Mouse (Mus musculus) forebrain, embryonic 15.5 days (tissue): ENCODE measurements around the gene Pcsk2. TPM values are rescaled to one million over a fixed set of nuclear protein-coding genes. Genes with fewer than 3 reads are reported as not detected.

Experiments
- ATAC-seq: fragments of 200-750 bp; cut with Nextera tagmentation; replicated peaks from 2 replicates; pipeline ENCODE4 v1.8.0; 2017; ENCODE audit warnings: mild to moderate bottlenecking, moderate TSS enrichment, moderate library complexity
- H3K27ac ChIP-seq: fragments of 300-500 bp; sonication (generic); replicated peaks from 2 replicates; pipeline ENCODE4 v1.5.1; 2015; ENCODE audit warnings: mild to moderate bottlenecking, inconsistent platforms
- H3K27me3 ChIP-seq: fragments of 300-500 bp; sonication (generic); 2 replicates; pipeline ENCODE4 v1.6.1; 2015; ENCODE audit warnings: inconsistent platforms
- H3K36me3 ChIP-seq: fragments of 300-500 bp; sonication (generic); 2 replicates; pipeline ENCODE4 v1.6.1; 2015; ENCODE audit warnings: mild to moderate bottlenecking, inconsistent platforms
- H3K4me1 ChIP-seq: fragments of 300-500 bp; sonication (generic); 2 replicates; pipeline ENCODE4 v1.6.1; 2015; ENCODE audit warnings: inconsistent platforms
- H3K4me2 ChIP-seq: fragments of 300-500 bp; sonication (generic); replicated peaks from 2 replicates; pipeline ENCODE4 v1.6.1; 2015; ENCODE audit warnings: mild to moderate bottlenecking, inconsistent platforms
- H3K4me3 ChIP-seq: fragments of 300-500 bp; sonication (generic); 2 replicates; pipeline ENCODE4 v1.5.1; 2015; ENCODE audit warnings: mild to moderate bottlenecking, inconsistent platforms
- H3K9ac ChIP-seq: fragments of 300-500 bp; sonication (generic); replicated peaks from 2 replicates; pipeline ENCODE4 v1.6.1; 2015; ENCODE audit warnings: mild to moderate bottlenecking, inconsistent platforms
- H3K9me3 ChIP-seq: fragments of 300-500 bp; sonication (generic); 2 replicates; pipeline ENCODE4 v1.6.1; 2016; ENCODE audit warnings: inconsistent platforms
- WGBS: fragments of 180-500 bp; shearing (Covaris S2); methylation state at CpG from one replicate; pipeline ENCODE4 v1.1.7; 2015; ENCODE audit warnings: mixed read lengths; 5-methylcytosine and 5-hydroxymethylcytosine counted together
- polyA plus RNA-seq: library from polyadenylated mRNA; unstranded; fragments of >200 nt; fragmentation: Nextera tagmentation; extraction: Ambion mirVana; gene quantifications from 2 replicates; pipeline ENCODE4 v1.2.1, GENCODE M21; 2015

Pcsk2 gene
- polyA plus RNA-seq, 1 experiment from 2014 or later: 9.9 TPM

DNA sequence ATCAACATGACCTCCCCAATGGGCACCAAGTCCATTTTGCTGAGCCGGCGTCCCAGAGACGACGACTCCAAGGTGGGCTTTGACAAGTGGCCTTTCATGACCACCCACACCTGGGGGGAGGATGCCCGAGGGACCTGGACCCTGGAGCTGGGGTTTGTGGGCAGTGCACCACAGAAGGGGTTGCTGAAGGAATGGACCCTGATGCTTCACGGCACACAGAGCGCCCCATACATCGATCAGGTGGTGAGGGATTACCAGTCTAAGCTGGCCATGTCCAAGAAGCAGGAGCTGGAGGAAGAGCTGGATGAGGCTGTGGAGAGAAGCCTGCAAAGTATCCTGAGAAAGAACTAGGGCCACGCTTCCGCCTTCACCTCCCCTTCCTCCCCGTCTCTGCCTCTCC lies 267.5 kb downstream of the Pcsk2 start:
- no peak for ATAC-seq
- Histone ChIP-seq H3K27me3 (no peaks in the 10 kb centered on the region), H3K36me3 (no peaks in the 10 kb centered on the region), H3K4me3 (no peak overlapping the region), H3K4me1 (no peaks in the 10 kb centered on the region), H3K9me3 (no peaks in the 10 kb centered on the region), H3K27ac (no peak overlapping the region), H3K4me2 (no peak overlapping the region), H3K9ac (no peak overlapping the region)
- WGBS: 92% methylated on average over 11 of the region's 11 CpGs

DNA sequence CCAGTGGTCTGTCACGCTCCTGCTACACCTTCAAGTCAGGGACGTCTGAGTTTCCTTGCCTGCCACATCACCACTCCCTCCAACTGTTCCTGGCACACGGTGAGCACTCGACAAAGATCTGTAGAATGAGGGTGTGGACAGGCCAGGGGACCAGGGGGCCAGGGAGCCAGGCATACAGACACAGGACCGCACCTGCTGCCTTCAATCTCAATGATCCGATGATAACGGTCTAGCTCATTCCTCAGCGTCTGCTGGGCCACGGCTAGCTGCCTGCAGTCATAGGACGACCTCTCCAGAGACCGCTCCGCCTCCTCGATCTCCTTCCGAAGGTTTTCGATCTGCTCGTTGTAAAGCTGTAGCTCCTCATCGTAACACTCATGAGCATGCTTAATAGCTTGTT lies 285.7 kb downstream of the Pcsk2 start:
- no peak for ATAC-seq
- WGBS: 83% methylated on average over 17 of the region's 17 CpGs
- no peak overlapping the region for H3K4me3 ChIP-seq
- H3K9me3 ChIP-seq: no peaks in the 10 kb centered on the region
- H3K4me2 ChIP-seq: no peak overlapping the region
- H3K9ac ChIP-seq: no peak overlapping the region
- no peaks in the 10 kb centered on the region for H3K27me3 ChIP-seq
- H3K4me1 ChIP-seq: no peaks in the 10 kb centered on the region
- H3K36me3 ChIP-seq: no peaks in the 10 kb centered on the region
- no peak overlapping the region for H3K27ac ChIP-seq

DNA sequence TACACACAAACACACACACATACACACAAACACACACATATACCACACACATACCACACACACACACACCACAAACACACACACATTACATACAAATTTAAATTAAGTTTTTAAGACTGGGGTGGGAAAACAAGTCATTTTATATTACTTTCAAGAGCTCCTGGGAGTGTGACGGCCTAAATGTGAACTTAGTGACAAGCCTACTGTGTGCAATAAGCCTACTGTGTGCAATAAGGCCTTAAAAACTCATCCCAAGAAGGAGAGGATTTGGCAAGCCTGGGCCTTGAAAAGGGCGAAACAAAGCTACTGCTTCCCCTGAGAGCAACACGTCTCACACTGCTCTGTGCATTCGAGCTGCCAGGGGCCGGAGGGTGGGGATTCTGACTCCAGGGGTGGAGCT lies 286.8 kb downstream of the Pcsk2 start:
- 81% methylated on average over 5 of the region's 5 CpGs for WGBS

DNA sequence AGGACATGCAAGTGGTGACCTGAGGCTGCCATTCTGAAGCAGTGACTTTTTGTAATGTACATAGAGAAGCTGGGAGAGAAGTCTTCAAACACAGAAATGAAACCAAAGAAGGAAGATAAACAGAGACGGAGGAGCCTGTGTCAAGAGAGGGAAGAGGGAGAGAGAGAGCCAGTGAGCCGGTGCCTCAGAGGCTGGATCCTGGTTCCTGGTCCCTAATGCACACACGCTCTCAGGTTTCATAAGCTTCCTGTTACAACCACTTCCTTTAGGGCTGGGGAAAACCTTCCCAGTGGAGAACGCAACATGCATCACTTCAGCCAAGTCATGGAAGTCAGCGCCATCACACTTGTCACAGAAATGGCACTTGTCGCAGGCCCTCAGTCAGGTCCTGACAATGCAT lies 288.1 kb downstream of the Pcsk2 start:
- Histone ChIP-seq H3K9ac (no peak overlapping the region), H3K4me1 (peaks cover 4% of the 10 kb centered on the region), H3K27me3 (no peaks in the 10 kb centered on the region), H3K36me3 (no peaks in the 10 kb centered on the region), H3K9me3 (no peaks in the 10 kb centered on the region), H3K4me2 (no peak overlapping the region), H3K27ac (no peak overlapping the region), H3K4me3 (no peak overlapping the region)
- WGBS: 86% methylated on average over 6 of the region's 6 CpGs
- no peak for ATAC-seq

More for the DNA sequence above, 286.8 kb downstream of the Pcsk2 start:
- Histone ChIP-seq H3K27ac (no peak overlapping the region), H3K36me3 (no peaks in the 10 kb centered on the region), H3K9me3 (no peaks in the 10 kb centered on the region), H3K4me1 (peaks cover 4% of the 10 kb centered on the region), H3K27me3 (no peaks in the 10 kb centered on the region), H3K4me2 (no peak overlapping the region), H3K4me3 (no peak overlapping the region), H3K9ac (no peak overlapping the region)
- no peak for ATAC-seq

DNA sequence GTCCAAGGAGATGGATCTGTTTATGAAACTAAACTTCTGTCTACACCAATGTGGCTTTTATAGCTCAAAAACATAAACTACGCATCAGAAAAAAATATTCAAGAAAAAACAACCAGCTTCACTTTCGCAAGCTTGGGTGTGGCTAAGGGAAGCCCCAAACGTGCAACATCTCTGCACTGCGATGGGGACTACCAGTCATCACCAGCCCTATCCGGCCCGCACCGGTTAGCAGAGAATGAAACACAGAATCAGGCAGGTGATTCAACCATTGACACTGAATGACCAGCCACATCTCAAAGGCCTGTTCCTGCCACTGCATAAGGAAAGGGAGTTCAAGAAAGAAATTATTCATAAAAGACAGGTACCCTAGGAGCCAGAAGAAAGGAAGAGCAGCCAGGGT lies 289.9 kb downstream of the Pcsk2 start:
- no peaks in the 10 kb centered on the region for H3K27me3 ChIP-seq
- no peak overlapping the region for H3K9ac ChIP-seq
- H3K4me2 ChIP-seq: no peak overlapping the region
- no peak for ATAC-seq
- H3K9me3 ChIP-seq: no peaks in the 10 kb centered on the region
- H3K4me1 ChIP-seq: peaks cover 4% of the 10 kb centered on the region
- H3K27ac ChIP-seq: no peak overlapping the region
- no peak overlapping the region for H3K4me3 ChIP-seq
- H3K36me3 ChIP-seq: no peaks in the 10 kb centered on the region
- WGBS: 91% methylated on average over 7 of the region's 7 CpGs

DNA sequence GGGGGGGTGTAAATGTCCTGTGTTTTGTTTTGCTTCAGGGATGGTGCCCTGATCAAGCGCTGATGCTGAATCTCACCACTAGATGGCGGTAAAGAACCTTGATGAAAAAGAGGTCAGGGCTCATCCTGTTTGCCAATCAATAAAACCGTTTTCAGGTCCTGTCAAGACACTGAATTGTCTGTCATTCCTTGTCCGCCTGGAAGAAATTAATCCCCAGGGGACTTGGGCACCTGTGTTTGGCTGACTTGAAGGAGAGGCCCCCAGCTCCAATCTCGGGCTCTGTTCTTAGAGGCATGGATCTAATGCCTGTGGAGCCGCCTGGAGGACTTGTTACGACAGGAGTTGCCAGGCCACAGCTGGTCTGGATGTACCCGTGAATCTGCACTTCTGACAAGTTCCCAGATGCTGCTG lies 291.3 kb downstream of the Pcsk2 start:
- H3K9me3 ChIP-seq: no peaks in the 10 kb centered on the region
- no peaks in the 10 kb centered on the region for H3K36me3 ChIP-seq
- no peak overlapping the region for H3K27ac ChIP-seq
- WGBS: under 1% methylated on average over 8 of the region's 8 CpGs
- H3K4me1 ChIP-seq: peaks cover 4% of the 10 kb centered on the region
- peak; percentile 61 for ATAC-seq
- 0 out of 2 replicates have a peak overlapping the region, but pooled peaks have one; percentile 28 for H3K9ac ChIP-seq
- no peaks in the 10 kb centered on the region for H3K27me3 ChIP-seq
- H3K4me2 ChIP-seq: peak overlapping the region; percentile 45
- peak overlapping the region; percentile 22; the same call in 1 of the 2 replicates for H3K4me3 ChIP-seq

DNA sequence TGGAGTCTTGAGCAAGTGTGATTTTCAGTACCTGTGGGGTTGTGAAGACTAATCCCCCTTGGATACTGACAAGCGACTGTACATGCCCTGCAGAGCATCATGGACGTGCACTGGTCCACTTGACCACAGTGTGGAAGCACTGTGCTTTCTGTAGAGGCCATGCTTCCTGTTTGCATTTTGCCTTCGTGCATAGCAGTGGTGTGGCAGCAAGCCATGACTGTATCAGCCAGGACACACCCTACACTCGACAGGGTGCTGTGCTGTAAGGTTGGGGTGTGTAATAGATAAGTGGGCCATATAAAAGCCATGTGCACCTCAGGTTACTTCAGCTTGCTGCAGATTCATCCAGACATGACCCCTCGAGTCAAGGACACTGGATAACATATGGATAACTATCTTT lies 292.7 kb downstream of the Pcsk2 start:
- Histone ChIP-seq H3K9ac (no peak overlapping the region), H3K9me3 (no peaks in the 10 kb centered on the region), H3K27me3 (no peaks in the 10 kb centered on the region), H3K4me1 (peaks cover 4% of the 10 kb centered on the region), H3K4me3 (no peak overlapping the region), H3K27ac (no peak overlapping the region), H3K36me3 (no peaks in the 10 kb centered on the region), H3K4me2 (no peak overlapping the region)
- ATAC-seq: no peak
- WGBS: 68% methylated on average over 5 of the region's 5 CpGs

DNA sequence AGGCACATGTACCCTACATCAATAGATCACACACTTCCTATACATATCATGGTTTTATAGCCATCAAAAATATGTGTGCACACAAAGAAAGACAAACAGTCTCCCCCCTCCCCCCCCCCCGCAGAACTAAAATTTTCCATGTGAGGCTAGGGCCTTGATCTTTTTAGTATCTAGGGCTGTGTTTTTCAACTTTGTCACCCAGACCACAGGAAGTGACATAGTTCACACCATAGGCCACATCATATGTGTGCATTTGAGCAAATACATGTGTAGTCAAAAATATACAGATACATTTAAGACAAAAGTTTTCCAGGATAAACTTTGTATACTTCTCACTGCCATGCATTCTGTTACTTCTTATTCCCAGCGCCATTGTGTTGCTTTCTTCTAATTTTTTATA lies 293.5 kb downstream of the Pcsk2 start:
- Histone ChIP-seq H3K27ac (no peak overlapping the region), H3K4me3 (no peak overlapping the region), H3K4me2 (no peak overlapping the region), H3K9ac (no peak overlapping the region), H3K27me3 (no peaks in the 10 kb centered on the region), H3K36me3 (no peaks in the 10 kb centered on the region), H3K9me3 (no peaks in the 10 kb centered on the region), H3K4me1 (peaks cover 4% of the 10 kb centered on the region)
- 96% methylated on average over 2 of the region's 2 CpGs for WGBS
- ATAC-seq: no peak

DNA sequence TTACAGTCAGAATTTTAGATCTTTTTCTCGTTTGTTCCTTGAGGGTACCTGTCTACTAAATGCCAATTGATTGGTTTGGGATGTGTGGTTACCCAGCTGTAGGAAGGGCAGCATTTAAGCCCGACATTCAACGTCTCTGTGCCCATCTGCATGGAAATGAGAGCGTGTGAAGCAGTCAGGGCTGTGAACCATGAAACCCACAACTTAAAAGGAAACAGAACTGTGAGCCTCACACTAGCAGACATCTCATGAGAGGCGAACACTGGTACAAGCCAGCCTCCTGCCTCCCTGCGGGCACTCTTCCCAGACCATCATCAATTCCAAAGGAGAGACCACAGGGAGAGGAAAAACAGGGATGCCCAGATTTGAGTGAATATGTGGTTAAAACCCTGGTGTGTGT lies 294.9 kb downstream of the Pcsk2 start:
- H3K4me3 ChIP-seq: no peak overlapping the region
- 77% methylated on average over 6 of the region's 6 CpGs for WGBS
- no peaks in the 10 kb centered on the region for H3K27me3 ChIP-seq
- peaks cover 4% of the 10 kb centered on the region for H3K4me1 ChIP-seq
- no peaks in the 10 kb centered on the region for H3K36me3 ChIP-seq
- no peak overlapping the region for H3K27ac ChIP-seq
- ATAC-seq: no peak
- no peak overlapping the region for H3K4me2 ChIP-seq
- no peak overlapping the region for H3K9ac ChIP-seq
- no peaks in the 10 kb centered on the region for H3K9me3 ChIP-seq

DNA sequence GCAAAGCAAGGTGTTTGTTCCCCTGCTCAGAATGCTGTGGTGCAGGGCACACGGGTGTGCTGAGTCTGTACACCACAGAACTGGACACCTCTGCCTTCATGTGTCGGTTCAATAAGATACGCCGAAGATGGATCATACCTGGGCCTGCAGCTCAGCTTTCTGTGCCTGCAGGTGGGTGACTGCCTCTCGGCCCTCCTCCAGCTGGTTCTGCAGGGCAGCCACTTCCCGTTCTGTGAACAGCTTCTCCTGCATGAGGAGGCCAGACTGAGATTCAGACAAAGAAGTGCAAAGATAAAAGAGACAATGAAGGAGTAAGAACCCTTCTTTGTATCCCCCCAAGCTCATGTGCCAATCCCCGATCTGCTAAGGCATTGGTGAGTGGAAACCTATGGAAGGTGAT lies 295.6 kb downstream of the Pcsk2 start:
- Histone ChIP-seq H3K4me1 (peaks cover 4% of the 10 kb centered on the region), H3K36me3 (no peaks in the 10 kb centered on the region), H3K9me3 (no peaks in the 10 kb centered on the region), H3K27ac (no peak overlapping the region), H3K4me2 (no peak overlapping the region), H3K9ac (no peak overlapping the region), H3K4me3 (no peak overlapping the region), H3K27me3 (no peaks in the 10 kb centered on the region)
- WGBS: 72% methylated on average over 7 of the region's 7 CpGs
- no peak for ATAC-seq

DNA sequence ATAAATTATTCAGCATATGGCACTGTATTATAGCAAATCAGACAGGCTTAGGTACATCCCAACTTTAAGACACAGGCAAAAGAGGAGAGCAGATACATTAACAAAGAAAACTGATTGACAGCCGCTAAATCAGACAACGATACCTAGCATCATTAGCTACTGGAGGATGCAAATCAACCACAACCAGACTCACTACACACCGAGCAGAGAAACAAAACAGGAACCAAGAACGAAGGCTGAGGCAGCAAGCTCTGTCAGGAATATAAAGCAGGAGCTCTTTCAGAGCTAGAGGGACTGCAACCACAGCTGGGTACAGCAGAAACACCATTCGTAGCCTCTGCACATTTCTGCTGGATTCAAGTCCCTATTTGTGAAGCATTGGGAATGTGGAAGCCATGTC lies 298.8 kb downstream of the Pcsk2 start:
- ATAC-seq: no peak
- no peak overlapping the region for H3K4me3 ChIP-seq
- H3K9me3 ChIP-seq: no peaks in the 10 kb centered on the region
- H3K9ac ChIP-seq: no peak overlapping the region
- no peak overlapping the region for H3K4me2 ChIP-seq
- no peak overlapping the region for H3K27ac ChIP-seq
- no peaks in the 10 kb centered on the region for H3K36me3 ChIP-seq
- WGBS: 70% methylated on average over 5 of the region's 5 CpGs
- no peaks in the 10 kb centered on the region for H3K27me3 ChIP-seq
- H3K4me1 ChIP-seq: no peaks in the 10 kb centered on the region

DNA sequence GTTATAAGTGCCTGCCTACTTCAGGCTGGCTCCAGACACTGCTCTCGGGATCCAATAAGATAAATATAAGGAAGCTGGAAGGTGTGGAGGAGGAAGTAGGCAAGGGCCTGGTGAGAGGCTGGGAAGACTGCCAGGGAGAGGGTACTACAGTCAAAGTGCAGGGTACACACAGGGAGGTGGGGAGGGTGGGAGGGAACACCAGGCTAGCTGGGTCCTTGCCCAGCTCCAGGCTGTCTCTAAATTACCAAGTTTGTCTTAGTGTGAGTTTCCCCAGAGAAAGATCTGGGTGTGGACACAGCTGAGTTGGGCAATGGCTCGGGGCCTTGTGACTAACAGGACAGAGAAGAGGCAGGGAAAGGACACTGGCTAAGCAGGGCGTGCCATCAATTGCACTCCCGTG lies 300.8 kb downstream of the Pcsk2 start:
- 79% methylated on average over 4 of the region's 4 CpGs for WGBS
- no peak for ATAC-seq
- H3K36me3 ChIP-seq: no peaks in the 10 kb centered on the region
- H3K4me3 ChIP-seq: no peak overlapping the region
- H3K4me1 ChIP-seq: peaks cover 5% of the 10 kb centered on the region
- H3K27ac ChIP-seq: no peak overlapping the region
- no peaks in the 10 kb centered on the region for H3K27me3 ChIP-seq
- H3K9ac ChIP-seq: no peak overlapping the region
- H3K4me2 ChIP-seq: no peak overlapping the region
- H3K9me3 ChIP-seq: no peaks in the 10 kb centered on the region

DNA sequence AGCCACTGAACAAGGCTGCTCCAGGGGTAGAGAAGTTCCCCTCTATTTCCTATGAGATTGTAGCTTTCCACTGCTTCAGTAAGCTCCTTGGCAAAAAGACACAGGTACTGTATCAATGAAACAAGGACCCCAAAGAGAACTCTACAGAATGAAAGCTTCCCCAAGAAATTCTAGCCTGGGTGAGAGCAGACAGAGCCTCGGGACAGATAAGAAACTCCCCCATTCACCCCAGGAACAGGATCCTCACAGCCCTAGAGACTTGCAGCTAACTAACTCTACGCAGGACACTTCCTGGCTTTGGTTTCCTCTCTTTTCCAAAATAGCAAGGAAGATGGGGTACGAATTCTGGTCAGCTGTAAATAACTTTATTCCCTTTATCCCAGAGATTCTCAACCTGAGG lies 301.3 kb downstream of the Pcsk2 start:
- WGBS: 81% methylated on average over 3 of the region's 3 CpGs
- Histone ChIP-seq H3K27me3 (no peaks in the 10 kb centered on the region), H3K9ac (no peak overlapping the region), H3K4me1 (peaks cover 10% of the 10 kb centered on the region), H3K27ac (no peak overlapping the region), H3K4me2 (no peak overlapping the region), H3K36me3 (no peaks in the 10 kb centered on the region), H3K9me3 (no peaks in the 10 kb centered on the region), H3K4me3 (no peak overlapping the region)
- no peak for ATAC-seq
